Mouse (Mus musculus) right cerebral cortex, postnatal 36 days (tissue): ENCODE results near the gene Atp5d.

ENCODE experiments used
- DNase-seq, 2 experiments: peaks; one replicate each; pipeline ENCODE4 v3.0.0; 2022; ENCODE audit warnings: low spot score in 2 of 2, mixed read lengths in 1 of 2

The Atp5d gene

DNA sequence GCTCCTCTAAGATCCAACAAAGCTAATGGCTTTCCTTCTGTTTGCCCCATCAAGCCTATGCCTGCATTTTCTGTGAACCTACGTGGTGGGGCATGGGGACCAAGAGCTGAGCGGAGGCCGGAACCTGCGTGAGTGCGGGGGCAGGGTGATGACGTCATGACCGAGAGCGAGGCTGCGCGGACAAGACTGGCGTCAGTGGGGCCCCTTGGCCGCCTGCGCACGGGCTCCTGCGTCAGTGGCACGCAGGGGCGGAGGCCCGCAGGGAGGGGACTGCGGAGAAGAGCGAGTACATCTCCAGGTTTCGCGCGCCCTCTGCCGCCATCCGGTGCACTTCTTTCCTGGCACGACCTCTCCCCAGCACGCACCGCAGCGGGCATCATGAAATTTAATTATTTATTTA lies 2.8 kb downstream of the Atp5d start:
- peak; percentile 97 to 98 for DNase-seq

DNA sequence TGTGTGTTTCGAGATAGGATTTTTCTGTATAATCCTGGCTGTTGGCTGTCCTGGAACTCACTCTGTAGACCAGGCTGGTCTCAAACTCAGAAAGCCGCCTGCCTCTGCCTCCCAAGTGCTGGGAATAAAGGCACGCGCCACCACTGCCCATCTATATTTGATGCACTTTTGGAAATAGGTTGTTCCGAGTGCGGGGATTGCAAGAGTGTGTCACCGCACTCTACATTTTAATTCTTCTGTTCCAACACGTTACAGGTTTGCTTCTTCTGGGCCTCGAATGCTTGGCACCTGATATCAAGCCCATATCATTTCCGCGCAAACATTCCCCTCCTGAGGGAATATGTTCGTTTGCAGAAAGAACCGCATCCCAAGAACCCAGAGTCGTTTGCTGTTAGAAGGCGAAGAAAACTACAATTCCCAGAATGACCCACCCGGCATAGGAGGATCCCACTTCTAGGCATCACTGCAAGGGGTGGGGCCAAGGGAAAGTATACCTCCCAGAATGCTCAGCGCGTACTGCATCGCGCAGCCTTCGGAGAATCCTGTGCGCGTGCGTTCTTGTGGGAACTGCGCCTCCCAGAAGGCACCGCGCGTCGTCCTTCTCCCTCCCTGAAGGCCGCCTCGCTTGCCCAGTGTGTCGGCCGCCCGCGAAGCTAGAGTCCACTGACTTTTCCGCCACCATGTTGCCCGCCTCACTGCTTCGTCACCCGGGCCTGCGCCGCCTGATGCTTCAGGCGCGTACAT lies 3.5 kb downstream of the Atp5d start:
- DNase-seq = peak; percentile 93 to 96

GRCm38 (mm10) chr10:80142530-80142925 lies 4.1 kb downstream of the Atp5d start:
- no peak for DNase-seq

GRCm38 (mm10) chr10:80143664-80144063 lies 5.2 kb downstream of the Atp5d start:
- no peak for DNase-seq

- no peak for DNase-seq
These were observed 5.7 kb downstream of the Atp5d start for GRCm38 (mm10) chr10:80144159-80144558.

DNA sequence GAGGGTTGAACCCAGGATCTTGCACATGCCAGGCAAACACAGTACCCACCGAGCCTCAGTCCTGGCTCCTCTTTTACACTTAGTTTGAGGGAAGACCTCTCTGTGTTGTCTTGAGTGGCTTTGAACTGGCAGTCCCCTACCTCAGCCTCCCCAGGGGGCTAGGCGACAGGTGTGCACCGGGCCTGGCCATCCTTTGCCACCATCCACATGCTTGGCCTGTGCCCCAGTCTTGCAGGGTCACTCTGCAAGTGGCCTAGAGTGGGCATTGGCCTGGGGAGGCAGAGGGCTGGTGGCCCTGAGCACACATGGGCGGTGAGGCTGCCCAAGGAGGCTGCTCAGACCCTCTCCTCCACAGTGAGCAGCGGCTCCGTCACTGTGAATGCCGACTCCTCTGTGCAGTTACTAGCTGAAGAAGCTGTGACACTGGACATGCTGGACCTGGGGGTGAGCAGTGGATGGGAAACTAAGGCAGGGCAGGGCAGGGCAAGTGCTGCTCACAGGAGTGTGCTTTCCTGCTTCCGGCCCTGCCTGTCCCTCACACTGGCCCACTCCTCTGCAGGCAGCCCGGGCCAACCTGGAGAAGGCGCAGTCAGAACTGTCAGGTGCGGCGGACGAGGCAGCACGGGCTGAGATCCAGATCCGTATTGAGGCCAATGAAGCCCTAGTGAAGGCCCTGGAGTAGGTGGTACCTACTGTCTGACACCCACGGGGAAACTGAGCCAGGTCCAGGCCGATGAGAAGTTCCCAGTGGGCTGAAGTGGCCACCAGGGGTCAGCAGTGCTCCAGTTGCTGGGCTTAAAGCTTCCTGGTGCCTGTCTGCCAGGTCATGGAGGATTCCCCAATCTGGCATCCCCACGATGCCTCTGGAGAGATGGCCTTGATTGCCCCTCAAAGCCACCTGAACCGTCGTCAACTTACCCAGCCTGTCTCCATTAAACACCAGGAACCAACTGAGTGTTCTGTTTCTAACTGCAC lies 6.7 kb downstream of the Atp5d start:
- no peak for DNase-seq

DNA sequence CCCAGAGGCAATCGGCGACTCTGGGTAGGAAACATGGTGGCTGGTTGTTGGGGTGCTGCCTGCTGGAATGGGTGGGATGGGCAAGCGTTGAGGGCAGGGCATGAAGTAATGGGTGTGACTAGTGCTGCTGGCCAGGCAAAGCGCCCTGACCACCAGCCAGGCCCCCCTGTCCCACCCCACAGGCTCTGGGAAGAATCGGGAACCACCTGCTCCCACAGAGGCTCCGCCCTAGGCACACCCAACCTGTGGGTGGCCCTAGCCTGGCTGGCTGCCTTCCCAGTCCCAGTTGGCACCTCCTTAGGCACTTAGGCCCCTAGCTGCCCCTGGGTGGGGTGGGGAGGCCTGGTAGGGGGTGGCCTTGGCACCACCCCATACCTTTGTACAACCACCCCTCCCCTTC lies 7.5 kb downstream of the Atp5d start:
- no peak for DNase-seq

DNA sequence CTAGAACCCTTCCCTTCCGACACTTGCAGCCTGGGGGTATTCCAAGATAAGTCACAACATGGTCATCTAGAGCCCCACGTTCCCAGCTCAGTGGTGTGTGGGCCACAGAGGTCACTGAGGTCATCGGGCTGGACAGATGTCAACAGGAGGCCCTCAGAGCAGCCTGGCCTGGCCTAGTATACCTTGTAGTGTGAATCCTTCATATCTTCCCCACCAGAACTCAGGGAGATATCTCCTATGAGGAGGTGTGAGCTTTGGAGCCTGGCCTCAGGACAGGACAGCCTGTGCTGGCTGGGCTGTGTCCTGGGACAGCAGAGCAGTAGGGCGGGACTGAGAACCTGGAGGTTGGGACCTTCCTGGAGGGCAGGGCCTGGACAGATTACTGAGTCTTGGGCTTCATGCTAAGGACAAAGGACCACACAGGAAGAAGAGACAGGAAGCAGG lies 8.2 kb downstream of the Atp5d start:
- DNase-seq = no peak

- DNase-seq = no peak
These were observed 8.8 kb downstream of the Atp5d start for GRCm38 (mm10) chr10:80147146-80147718.

GRCm38 (mm10) chr10:80147719-80148601 lies 9.5 kb downstream of the Atp5d start, which contains the start of gene Midn:
Gene Midn, plus strand, starts transcription at chr10:80148272.
- DNase-seq = no peak

- DNase-seq = peak; percentile 85 to 89
These were observed 10.3 kb downstream of the Atp5d start for GRCm38 (mm10) chr10:80148610-80149290.

GRCm38 (mm10) chr10:80149291-80150225 lies 11.1 kb downstream of the Atp5d start:
- peak; percentile 98 for DNase-seq

GRCm38 (mm10) chr10:80150226-80151210 lies 12.1 kb downstream of the Atp5d start:
- DNase-seq = no peak

- DNase-seq = no peak
These were observed 13.0 kb downstream of the Atp5d start for GRCm38 (mm10) chr10:80151211-80152034.

DNA sequence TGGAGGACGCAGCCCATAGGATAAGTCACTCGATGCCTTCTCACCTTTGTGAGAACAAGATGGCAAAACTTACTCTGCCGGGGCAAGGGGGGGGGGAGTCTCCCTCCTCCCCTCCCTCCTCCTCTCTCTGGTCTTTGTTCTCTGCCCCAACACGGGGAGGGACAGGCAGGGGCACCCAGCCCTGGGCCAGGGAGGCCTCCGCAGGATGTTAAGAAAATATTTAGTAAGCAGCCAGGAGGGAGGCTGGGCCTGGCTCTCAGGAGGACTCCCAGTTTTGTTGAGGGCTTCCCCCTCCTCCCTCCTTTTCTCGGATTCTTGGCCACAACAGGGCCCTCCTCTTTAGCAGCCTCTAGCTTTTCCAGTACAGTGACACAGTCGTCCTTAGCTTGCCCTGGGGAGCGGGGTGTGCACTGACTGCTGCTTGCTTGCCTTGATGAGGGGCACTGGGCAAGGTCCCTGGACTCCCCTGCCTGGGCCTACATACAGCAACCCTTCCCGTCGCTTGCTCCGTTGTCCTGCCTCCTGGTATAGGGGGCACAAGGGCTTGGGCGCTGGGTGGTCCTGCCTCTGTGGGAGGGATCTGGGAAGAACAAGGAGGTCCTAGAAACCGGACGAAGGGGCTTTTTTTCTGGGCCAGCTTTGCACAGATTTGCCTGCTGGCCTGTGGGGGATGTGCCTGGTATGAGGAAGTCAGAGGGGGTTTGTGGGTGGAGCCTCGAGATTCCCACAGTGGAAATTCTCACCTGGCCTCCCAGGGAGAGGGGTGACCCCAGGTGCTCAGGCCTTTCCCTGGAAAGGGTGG lies 13.8 kb downstream of the Atp5d start:
- DNase-seq = no peak

GRCm38 (mm10) chr10:80152873-80153260 lies 14.4 kb downstream of the Atp5d start:
- DNase-seq = no peak

GRCm38 (mm10) chr10:80153713-80154112 lies 15.3 kb downstream of the Atp5d start:
- DNase-seq = no peak
